Mouse (Mus musculus) embryonic facial prominence, embryonic 15.5 days (tissue): ENCODE measurements around the gene Mchr1. TPM values are rescaled to one million over a fixed set of nuclear protein-coding genes. Genes with fewer than 3 reads are reported as not detected.
"Not testable (repeated sequence)": the region's sequence is repeated elsewhere in the genome, so short reads cannot be mapped to it uniquely, and the experiment has no call there.

Source experiments
- ATAC-seq: fragments of 200-750 bp; cut with Nextera tagmentation; 2 replicates; pipeline ENCODE4 v1.8.0; 2017; ENCODE audit warnings: low read depth, moderate TSS enrichment; ENCODE audit not compliant: insufficient number of reproducible peaks, low FRiP score, low TSS enrichment
- H3K27ac ChIP-seq: fragments of 300-500 bp; sonication (generic); replicated peaks from 2 replicates; pipeline ENCODE4 v1.5.1; 2015; ENCODE audit warnings: mild to moderate bottlenecking, inconsistent platforms
- H3K27me3 ChIP-seq: fragments of 300-500 bp; sonication (generic); 2 replicates; pipeline ENCODE4 v1.6.1; 2015; ENCODE audit warnings: inconsistent platforms
- H3K36me3 ChIP-seq: fragments of 300-500 bp; sonication (generic); 2 replicates; pipeline ENCODE4 v1.6.1; 2015; ENCODE audit warnings: mild to moderate bottlenecking, inconsistent platforms
- H3K4me1 ChIP-seq: fragments of 300-500 bp; sonication (generic); 2 replicates; pipeline ENCODE4 v1.6.1; 2015; ENCODE audit warnings: inconsistent platforms
- H3K4me2 ChIP-seq: fragments of 300-500 bp; sonication (generic); replicated peaks from 2 replicates; pipeline ENCODE4 v1.6.1; 2015; ENCODE audit warnings: mild to moderate bottlenecking, inconsistent platforms
- H3K4me3 ChIP-seq: fragments of 300-500 bp; sonication (generic); replicated peaks from 2 replicates; pipeline ENCODE4 v1.5.1; 2015; ENCODE audit warnings: mild to moderate bottlenecking, inconsistent platforms
- H3K9ac ChIP-seq: fragments of 300-500 bp; sonication (generic); 2 replicates; pipeline ENCODE4 v1.6.1; 2015; ENCODE audit warnings: inconsistent platforms
- H3K9me3 ChIP-seq: fragments of 300-500 bp; sonication (generic); replicated peaks from 2 replicates; pipeline ENCODE4 v1.6.1; 2016; ENCODE audit warnings: inconsistent platforms
- WGBS: fragments of 180-500 bp; shearing (Covaris S2); methylation state at CpG from one replicate; pipeline ENCODE4 v1.1.7; 2015; 5-methylcytosine and 5-hydroxymethylcytosine counted together
- polyA plus RNA-seq: library from polyadenylated mRNA; unstranded; fragments of >200 nt; fragmentation: Nextera tagmentation; extraction: Ambion mirVana; gene quantifications from 2 replicates; pipeline ENCODE4 v1.2.1, GENCODE M21; 2015

Mchr1 gene
- polyA plus RNA-seq, 1 experiment from 2014 or later, result 1.9 TPM

DNA sequence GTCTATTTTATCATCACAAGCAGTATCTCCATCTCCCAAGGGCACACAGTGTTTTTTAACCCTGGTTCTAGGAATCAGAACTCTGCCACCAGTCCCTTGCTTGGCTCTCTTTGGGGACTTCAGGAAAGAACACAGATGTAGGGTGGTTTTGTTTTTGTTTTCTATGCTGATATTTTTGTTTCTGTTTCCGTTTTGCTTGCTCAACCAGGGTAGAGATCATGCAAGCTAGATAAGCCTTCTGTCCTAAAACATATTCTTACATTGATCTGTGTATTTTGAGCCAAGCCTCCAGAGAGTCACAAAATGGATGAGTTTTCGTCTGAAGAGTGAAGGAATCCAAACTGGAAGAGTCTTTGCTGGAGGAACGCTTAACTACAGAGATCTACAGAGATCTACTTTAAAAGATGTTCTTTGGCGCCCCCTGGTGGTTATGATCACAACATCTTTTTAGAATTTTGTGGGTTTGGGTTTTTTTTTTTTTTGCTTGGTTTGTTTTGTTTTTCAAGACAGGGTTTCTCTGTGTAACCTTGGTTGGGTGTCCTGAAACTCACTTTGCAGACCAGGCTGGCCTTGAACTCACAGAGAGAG, 35.8 kb upstream of the Mchr1 start:
- Histone ChIP-seq H3K4me2 (no peak overlapping the region), H3K4me1 (0 out of 2 replicates have a peak, but pooled peaks cover 8% of the 10 kb centered on the region), H3K27ac (no peak overlapping the region), H3K4me3 (no peak overlapping the region), H3K9me3 (no peaks in the 10 kb centered on the region), H3K27me3 (no peaks in the 10 kb centered on the region), H3K36me3 (no peaks in the 10 kb centered on the region), H3K9ac (no peak overlapping the region)
- 14% methylated on average over 4 of the region's 4 CpGs for WGBS
- ATAC-seq, result no peak

DNA sequence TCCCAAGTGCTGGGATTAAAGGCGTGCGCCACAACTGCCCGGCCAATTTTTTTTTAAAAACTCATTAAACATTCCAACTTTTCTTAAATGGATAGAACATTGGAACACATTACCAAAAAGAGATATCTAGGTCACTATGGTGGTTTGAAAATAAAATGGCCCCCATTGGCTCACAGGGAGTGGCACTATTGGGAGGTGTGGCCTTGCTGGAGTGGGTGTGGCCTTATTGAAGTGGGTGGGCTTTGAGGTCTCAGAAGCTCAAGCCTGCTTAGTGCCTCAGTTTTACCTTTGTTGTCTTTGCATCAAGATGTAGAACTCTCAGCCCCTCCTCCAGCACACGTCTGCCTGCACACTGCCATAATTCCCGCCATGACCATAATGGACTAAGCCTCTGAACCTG, 32.8 kb upstream of the Mchr1 start:
- ATAC-seq, result no peak
- WGBS, result 97% methylated on average over 5 of the region's 5 CpGs

DNA sequence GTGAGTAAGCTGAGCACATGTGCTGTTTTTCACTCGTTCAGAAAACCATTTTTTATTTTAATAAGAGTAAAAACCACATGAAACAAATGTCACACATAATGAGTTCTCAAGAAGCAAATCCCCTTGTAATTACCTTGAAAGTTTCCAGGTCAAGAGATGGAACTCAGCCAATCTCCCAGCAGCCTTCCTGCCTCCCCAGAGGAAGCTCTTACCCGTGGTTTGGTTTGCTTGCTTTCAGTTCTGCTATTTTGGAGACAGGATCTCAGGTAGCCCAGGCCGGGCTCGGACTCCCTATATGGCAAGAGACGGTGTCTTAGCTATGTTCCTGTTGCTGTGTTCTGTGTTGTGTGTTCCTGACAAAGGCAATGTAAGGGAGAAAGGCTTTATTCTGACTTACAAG, 24.8 kb upstream of the Mchr1 start:
- peaks cover 17% of the 10 kb centered on the region; the same call in 1 of the 2 replicates for H3K4me1 ChIP-seq
- no peaks in the 10 kb centered on the region for H3K27me3 ChIP-seq
- H3K36me3 ChIP-seq, result no peaks in the 10 kb centered on the region
- H3K27ac ChIP-seq, result no peak overlapping the region
- H3K9ac ChIP-seq, result no peak overlapping the region
- WGBS, result 42% methylated on average over 5 of the region's 5 CpGs
- 0 out of 2 replicates have a peak overlapping the region, but pooled peaks have one; percentile 4 for H3K4me2 ChIP-seq
- no peak for ATAC-seq
- H3K9me3 ChIP-seq, result no peaks in the 10 kb centered on the region
- no peak overlapping the region for H3K4me3 ChIP-seq

More for the DNA sequence above, 32.8 kb upstream of the Mchr1 start:
- no peak overlapping the region for H3K4me2 ChIP-seq
- H3K9me3 ChIP-seq, result no peaks in the 10 kb centered on the region
- no peak overlapping the region for H3K4me3 ChIP-seq
- H3K27me3 ChIP-seq, result no peaks in the 10 kb centered on the region
- H3K9ac ChIP-seq, result no peak overlapping the region
- H3K36me3 ChIP-seq, result no peaks in the 10 kb centered on the region
- no peak overlapping the region for H3K27ac ChIP-seq
- no peaks in the 10 kb centered on the region for H3K4me1 ChIP-seq

DNA sequence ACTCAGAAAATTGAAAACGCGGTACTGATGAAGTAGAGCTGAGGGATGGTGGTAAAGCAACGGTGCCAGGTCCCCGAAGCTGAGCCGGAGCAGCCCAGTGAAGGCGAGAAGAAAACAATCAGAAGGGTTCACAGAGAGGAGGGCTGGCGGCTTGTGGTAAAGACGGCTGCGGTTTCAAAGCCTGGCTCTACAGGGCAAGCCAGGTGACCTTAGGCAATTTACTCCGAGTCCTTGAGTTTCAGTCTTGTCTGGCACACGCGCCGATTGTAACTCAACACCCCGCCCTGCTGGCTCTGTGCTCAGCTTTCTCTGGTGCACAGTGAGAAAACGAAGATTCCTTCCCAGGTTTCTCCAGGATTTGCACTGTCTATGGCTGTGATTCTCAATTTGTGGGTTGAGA, 22.3 kb upstream of the Mchr1 start:
- no peaks in the 10 kb centered on the region for H3K9me3 ChIP-seq
- 0 out of 2 replicates have a peak, but pooled peaks have one; percentile 47 for ATAC-seq
- H3K4me2 ChIP-seq, result peak overlapping the region; percentile 39
- peaks cover 17% of the 10 kb centered on the region; the same call in 1 of the 2 replicates for H3K4me1 ChIP-seq
- no peaks in the 10 kb centered on the region for H3K36me3 ChIP-seq
- H3K9ac ChIP-seq, result no peak overlapping the region
- H3K27ac ChIP-seq, result no peak overlapping the region
- 21% methylated on average over 15 of the region's 15 CpGs for WGBS
- no peaks in the 10 kb centered on the region for H3K27me3 ChIP-seq
- H3K4me3 ChIP-seq, result peak overlapping the region; percentile 16

DNA sequence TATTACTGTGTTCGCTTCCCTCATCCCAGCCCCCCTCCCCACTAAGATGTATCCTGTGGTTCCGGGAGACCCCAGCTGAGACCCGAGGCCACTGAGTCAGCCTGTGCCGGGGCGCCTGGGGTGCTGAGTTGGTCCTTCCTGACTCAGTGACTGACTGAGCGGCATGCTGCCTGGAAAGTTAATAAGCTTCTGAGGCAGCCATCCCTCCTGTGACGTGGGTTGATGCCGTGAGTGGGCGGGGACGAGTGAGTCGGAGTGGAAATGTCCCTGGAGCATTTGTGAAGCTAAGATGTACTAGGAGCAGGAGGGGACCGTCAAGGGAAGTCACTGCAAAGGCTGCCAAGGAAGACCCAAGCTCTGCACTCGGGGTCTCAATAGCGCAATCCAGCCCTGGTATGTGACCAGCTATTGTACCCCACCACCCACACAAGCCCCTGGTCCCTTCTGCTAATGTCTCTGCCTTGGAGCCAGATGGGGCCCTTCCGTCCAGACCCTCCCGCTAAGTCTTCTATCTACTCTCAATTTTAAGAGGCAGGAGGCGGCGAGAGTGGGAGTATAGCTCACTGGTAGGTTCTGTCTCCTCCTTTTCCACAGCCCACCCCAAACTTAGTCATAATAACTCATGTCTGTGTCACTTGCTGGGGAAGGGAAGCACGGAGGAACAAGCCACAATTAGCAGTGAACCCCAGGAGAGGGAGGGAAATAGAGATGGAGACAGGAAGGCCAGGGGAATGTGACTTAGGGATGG, 18.2 kb upstream of the Mchr1 start:
- Histone ChIP-seq H3K4me1 (peaks cover 13% of the 10 kb centered on the region; the same call in 1 of the 2 replicates), H3K27me3 (no peaks in the 10 kb centered on the region), H3K9ac (no peak overlapping the region), H3K27ac (no peak overlapping the region), H3K4me2 (no peak overlapping the region), H3K4me3 (no peak overlapping the region), H3K9me3 (no peaks in the 10 kb centered on the region), H3K36me3 (no peaks in the 10 kb centered on the region)
- ATAC-seq, result no peak
- WGBS, result 75% methylated on average over 19 of the region's 19 CpGs

DNA sequence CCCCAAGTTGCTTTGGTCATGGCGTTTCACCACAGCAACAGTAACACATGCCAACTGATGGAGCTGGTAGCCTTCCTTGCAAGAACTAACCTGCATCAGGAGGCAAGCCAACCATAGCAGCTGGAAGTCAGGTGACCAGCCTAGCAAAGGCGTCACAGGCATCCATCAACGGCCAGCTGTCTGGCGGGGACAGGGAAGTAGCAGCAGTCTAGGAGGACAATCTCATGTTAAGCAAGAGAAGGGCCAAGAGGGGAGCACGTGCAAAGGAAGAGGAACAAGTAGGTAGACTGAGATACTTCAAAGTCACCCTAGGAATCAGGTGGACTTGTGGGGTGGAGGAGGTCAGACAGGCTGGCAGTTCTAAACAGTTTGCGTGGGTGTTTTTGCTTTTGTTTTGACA, 16.2 kb upstream of the Mchr1 start:
- Histone ChIP-seq H3K9ac (no peak overlapping the region), H3K27me3 (no peaks in the 10 kb centered on the region), H3K36me3 (no peaks in the 10 kb centered on the region), H3K9me3 (no peaks in the 10 kb centered on the region), H3K4me2 (no peak overlapping the region), H3K4me1 (no peaks in the 10 kb centered on the region), H3K27ac (no peak overlapping the region), H3K4me3 (no peak overlapping the region)
- WGBS, result 74% methylated on average over 6 of the region's 6 CpGs
- ATAC-seq, result no peak

DNA sequence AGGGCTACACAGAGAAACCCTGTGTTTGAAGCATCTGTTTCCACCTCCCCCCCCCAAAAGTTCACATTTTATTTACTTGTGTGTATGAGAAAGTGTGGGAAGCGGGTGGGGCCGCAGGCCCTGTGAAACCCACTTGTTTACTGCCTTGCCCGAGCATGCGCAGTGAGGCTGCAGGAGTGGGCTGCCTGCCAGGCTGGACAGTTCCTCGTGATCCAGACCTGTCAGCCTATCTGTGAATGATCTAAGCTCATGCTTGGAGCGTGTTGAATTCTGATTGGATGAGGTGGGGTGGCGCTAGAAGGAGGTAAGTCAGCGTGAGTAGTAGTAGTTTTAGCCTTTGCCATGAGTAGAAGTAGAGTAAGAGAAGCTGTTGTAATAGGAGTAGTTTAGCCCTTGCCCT, 15.2 kb upstream of the Mchr1 start:
- not testable (repeated sequence) for H3K9me3 ChIP-seq, ATAC-seq
- 61% methylated on average over 8 of the region's 8 CpGs for WGBS

DNA sequence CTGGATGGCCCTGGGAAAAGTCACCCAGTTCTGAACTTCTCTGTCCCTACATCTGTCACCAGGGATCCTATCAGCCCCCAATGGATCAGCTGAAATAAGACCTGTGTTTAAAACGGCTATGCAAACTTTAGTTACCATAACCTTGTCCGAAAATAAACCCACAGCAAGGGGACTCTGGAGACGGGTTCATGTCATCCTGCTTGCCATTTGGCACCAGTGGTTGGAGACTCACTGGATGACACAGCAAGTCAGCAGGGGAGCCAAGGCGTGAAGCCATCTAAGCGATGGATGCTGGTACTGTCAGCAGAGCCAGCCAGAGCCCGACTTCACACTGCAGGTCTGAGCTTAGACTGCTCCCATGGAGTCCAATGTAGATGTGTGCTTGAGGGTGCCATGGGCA, 13.9 kb upstream of the Mchr1 start:
- Histone ChIP-seq H3K36me3 (no peaks in the 10 kb centered on the region), H3K27me3 (no peaks in the 10 kb centered on the region), H3K9me3 (no peaks in the 10 kb centered on the region), H3K9ac (no peak overlapping the region), H3K27ac (no peak overlapping the region), H3K4me2 (no peak overlapping the region), H3K4me1 (no peaks in the 10 kb centered on the region), H3K4me3 (no peak overlapping the region)
- no peak for ATAC-seq
- WGBS, result 72% methylated on average over 6 of the region's 6 CpGs

More for the DNA sequence above, 15.2 kb upstream of the Mchr1 start:
- H3K27ac ChIP-seq, H3K4me3 ChIP-seq, H3K4me2 ChIP-seq, H3K27me3 ChIP-seq, H3K36me3 ChIP-seq, H3K9ac ChIP-seq, H3K4me1 ChIP-seq: not testable (repeated sequence)

DNA sequence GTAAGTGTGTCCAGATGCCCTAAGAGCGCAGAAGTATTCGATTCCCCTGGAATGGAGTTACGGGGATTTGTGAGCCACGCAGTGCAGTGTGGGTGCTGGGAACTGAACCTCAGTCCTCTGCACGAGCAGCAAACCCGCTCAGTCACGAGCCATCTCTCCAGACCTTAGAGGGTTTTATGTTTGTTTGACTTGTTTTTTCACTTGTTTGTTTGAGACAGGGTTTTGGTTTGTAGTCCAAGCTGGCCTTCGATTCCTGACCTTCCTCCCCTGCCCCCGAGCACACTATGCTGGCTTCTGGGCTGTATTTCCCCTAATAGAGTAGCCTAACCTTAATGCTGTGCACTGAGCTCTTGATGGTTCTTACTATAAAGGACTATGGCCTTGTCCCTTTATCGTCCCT, 10.3 kb upstream of the Mchr1 start:
- Histone ChIP-seq H3K27ac (no peak overlapping the region), H3K9me3 (no peaks in the 10 kb centered on the region), H3K4me1 (no peaks in the 10 kb centered on the region), H3K4me2 (no peak overlapping the region), H3K9ac (no peak overlapping the region), H3K27me3 (no peaks in the 10 kb centered on the region), H3K4me3 (no peak overlapping the region), H3K36me3 (no peaks in the 10 kb centered on the region)
- WGBS, result 85% methylated on average over 10 of the region's 10 CpGs
- ATAC-seq, result no peak

DNA sequence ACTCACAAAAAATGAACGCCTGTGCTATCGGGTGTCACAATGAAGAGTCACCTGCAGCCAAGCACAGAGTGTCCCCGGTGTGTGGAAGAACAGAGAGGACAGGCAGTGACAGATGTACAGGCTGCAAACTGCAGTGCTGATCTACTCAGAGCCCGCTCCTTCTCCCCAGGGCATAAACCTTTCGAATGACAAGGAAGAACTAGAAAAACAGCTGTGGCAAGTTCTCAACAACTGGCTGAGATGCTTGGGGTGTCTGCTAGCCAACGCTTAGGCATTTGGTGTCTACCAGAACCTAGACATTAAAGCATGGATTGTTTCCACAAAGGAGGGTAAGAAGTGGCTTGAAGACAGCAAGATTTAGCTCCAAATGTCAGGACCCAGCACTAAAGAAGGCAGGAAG, 9.6 kb upstream of the Mchr1 start:
- Histone ChIP-seq H3K36me3 (no peaks in the 10 kb centered on the region), H3K4me2 (no peak overlapping the region), H3K9me3 (no peaks in the 10 kb centered on the region), H3K27ac (0 out of 2 replicates have a peak overlapping the region, but pooled peaks have one; percentile 18), H3K9ac (no peak overlapping the region), H3K27me3 (no peaks in the 10 kb centered on the region), H3K4me3 (no peak overlapping the region), H3K4me1 (no peaks in the 10 kb centered on the region)
- no peak for ATAC-seq
- WGBS, result 53% methylated on average over 6 of the region's 6 CpGs

DNA sequence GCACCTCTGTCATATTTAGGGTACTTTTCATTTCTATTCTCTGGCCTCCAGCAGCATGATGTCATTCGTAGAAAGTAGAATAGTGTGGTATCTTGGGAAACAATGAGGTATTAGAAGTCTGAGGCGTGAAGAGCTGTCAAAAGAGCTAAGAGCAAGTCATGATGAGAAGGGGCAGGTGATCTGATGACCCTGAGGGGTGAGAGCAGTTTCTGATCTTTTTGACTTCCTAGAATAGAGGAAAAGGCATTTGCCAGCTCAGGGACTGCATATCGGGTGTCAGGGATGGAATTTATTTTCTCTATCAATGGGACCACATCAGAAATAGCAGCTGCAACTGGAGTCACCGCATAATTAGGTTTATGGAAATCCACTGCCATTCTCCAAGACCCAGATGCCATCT, 8.5 kb upstream of the Mchr1 start:
- no peak for ATAC-seq

DNA sequence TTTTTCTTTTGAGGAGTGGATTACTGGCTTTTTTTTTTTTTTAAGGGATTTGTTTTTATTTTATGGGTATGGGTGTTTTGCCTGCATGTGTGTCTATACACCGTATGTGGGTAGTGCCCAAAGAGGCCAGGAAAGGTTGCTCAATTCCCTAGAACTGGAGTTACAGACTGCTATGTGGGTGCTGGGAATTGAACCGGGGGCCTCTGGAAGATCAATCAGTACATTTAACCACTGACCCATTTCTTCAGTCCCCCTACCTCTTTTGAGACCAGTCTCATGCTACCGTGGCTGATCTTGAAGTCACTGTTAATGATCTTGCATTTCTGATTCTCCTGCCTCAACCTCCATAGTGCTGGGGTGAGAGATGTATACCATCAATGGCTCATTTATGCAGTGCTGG, 8.0 kb upstream of the Mchr1 start:
- Histone ChIP-seq H3K27ac (no peak overlapping the region), H3K4me3 (no peak overlapping the region), H3K27me3 (no peaks in the 10 kb centered on the region), H3K9me3 (no peaks in the 10 kb centered on the region), H3K4me2 (no peak overlapping the region), H3K9ac (no peak overlapping the region), H3K36me3 (no peaks in the 10 kb centered on the region), H3K4me1 (no peaks in the 10 kb centered on the region)
- ATAC-seq, result no peak
- WGBS, result 82% methylated on average over 3 of the region's 3 CpGs

More for the DNA sequence above, 8.5 kb upstream of the Mchr1 start:
- no peaks in the 10 kb centered on the region for H3K4me1 ChIP-seq
- H3K4me3 ChIP-seq, result no peak overlapping the region
- H3K4me2 ChIP-seq, result no peak overlapping the region
- 55% methylated on average over 4 of the region's 4 CpGs for WGBS
- no peak overlapping the region for H3K27ac ChIP-seq
- H3K9me3 ChIP-seq, result no peaks in the 10 kb centered on the region
- H3K9ac ChIP-seq, result no peak overlapping the region
- no peaks in the 10 kb centered on the region for H3K36me3 ChIP-seq
- H3K27me3 ChIP-seq, result no peaks in the 10 kb centered on the region
